Mouse (Mus musculus): ENCODE data around the gene Soat1. TPM values are rescaled to one million over a fixed set of nuclear protein-coding genes. Genes with fewer than 3 reads are reported as not detected.
"Not testable (repeated sequence)": the region's sequence is repeated elsewhere in the genome, so short reads cannot be mapped to it uniquely, and the experiment has no call there.

The Soat1 gene
- polyA plus RNA-seq, 1 experiment from 2014 or later, result 48.5 TPM

GRCm38 (mm10) chr1:156403251-156403650 is 70.9 kb downstream of the Soat1 start:
- Histone ChIP-seq H3K27me3 (ENCODE audit: control insufficient read depth, insufficient read depth, low read length) (no peaks in the 10 kb centered on the region), H3K4me3 (ENCODE audit: low read depth, low read length) (no peak overlapping the region), H3K9me3 (replicated peaks; ENCODE audit: control insufficient read depth, low read length) (no peaks in the 10 kb centered on the region), H3K27ac (ENCODE audit: low read depth, low read length) (no peak overlapping the region), H3K9ac (ENCODE audit: low read depth, low read length) (no peak overlapping the region), H3K36me3 (ENCODE audit: control insufficient read depth, insufficient read depth, low read length) (no peaks in the 10 kb centered on the region), H3K4me2 (no peak overlapping the region), H3K4me1 (ENCODE audit: control insufficient read depth, insufficient read depth, low read length) (no peaks in the 10 kb centered on the region)
- no peak for ATAC-seq (replicated peaks; ENCODE audit: insufficient number of reproducible peaks, low FRiP score, low TSS enrichment)
- 48% methylated on average over 10 of the region's 10 CpGs for WGBS (ENCODE audit: insufficient replicate concordance)

- no peak overlapping the region for H3K4me3 ChIP-seq (ENCODE audit: low read depth, low read length)
- no peak overlapping the region for H3K9ac ChIP-seq (ENCODE audit: low read depth, low read length)
- H3K36me3 ChIP-seq (ENCODE audit: control insufficient read depth, insufficient read depth, low read length), result no peaks in the 10 kb centered on the region
- no peaks in the 10 kb centered on the region for H3K4me1 ChIP-seq (ENCODE audit: control insufficient read depth, insufficient read depth, low read length)
- WGBS (ENCODE audit: insufficient replicate concordance), result 41% methylated on average over 2 of the region's 2 CpGs
- no peak for ATAC-seq (replicated peaks; ENCODE audit: insufficient number of reproducible peaks, low FRiP score, low TSS enrichment)
- no peak overlapping the region for H3K4me2 ChIP-seq
- no peak overlapping the region for H3K27ac ChIP-seq (ENCODE audit: low read depth, low read length)
- H3K27me3 ChIP-seq (ENCODE audit: control insufficient read depth, insufficient read depth, low read length), result no peaks in the 10 kb centered on the region
- H3K9me3 ChIP-seq (replicated peaks; ENCODE audit: control insufficient read depth, low read length), result no peaks in the 10 kb centered on the region
Measured at GRCm38 (mm10) chr1:156402491-156402890, 71.6 kb downstream of the Soat1 start.

GRCm38 (mm10) chr1:156400159-156400558 is 74.0 kb downstream of the Soat1 start:
- H3K4me1 ChIP-seq (ENCODE audit: control insufficient read depth, insufficient read depth, low read length); H3K4me3 ChIP-seq (ENCODE audit: low read depth, low read length); H3K4me2 ChIP-seq; H3K36me3 ChIP-seq (ENCODE audit: control insufficient read depth, insufficient read depth, low read length); H3K9ac ChIP-seq (ENCODE audit: low read depth, low read length); H3K27ac ChIP-seq (ENCODE audit: low read depth, low read length); H3K27me3 ChIP-seq (ENCODE audit: control insufficient read depth, insufficient read depth, low read length); ATAC-seq (replicated peaks; ENCODE audit: insufficient number of reproducible peaks, low FRiP score, low TSS enrichment); H3K9me3 ChIP-seq (replicated peaks; ENCODE audit: control insufficient read depth, low read length): not testable (repeated sequence)
- WGBS (ENCODE audit: insufficient replicate concordance), result 53% methylated on average over 3 of the region's 3 CpGs

- 44% methylated on average over 4 of the region's 4 CpGs for WGBS (ENCODE audit: insufficient replicate concordance)
- ATAC-seq (replicated peaks; ENCODE audit: insufficient number of reproducible peaks, low FRiP score, low TSS enrichment), result no peak
- no peaks in the 10 kb centered on the region for H3K36me3 ChIP-seq (ENCODE audit: control insufficient read depth, insufficient read depth, low read length)
- no peaks in the 10 kb centered on the region for H3K4me1 ChIP-seq (ENCODE audit: control insufficient read depth, insufficient read depth, low read length)
- no peak overlapping the region for H3K4me2 ChIP-seq
- H3K27ac ChIP-seq (ENCODE audit: low read depth, low read length), result no peak overlapping the region
- no peaks in the 10 kb centered on the region for H3K9me3 ChIP-seq (replicated peaks; ENCODE audit: control insufficient read depth, low read length)
- H3K27me3 ChIP-seq (ENCODE audit: control insufficient read depth, insufficient read depth, low read length), result no peaks in the 10 kb centered on the region
- H3K4me3 ChIP-seq (ENCODE audit: low read depth, low read length), result no peak overlapping the region
- no peak overlapping the region for H3K9ac ChIP-seq (ENCODE audit: low read depth, low read length)
Measured at GRCm38 (mm10) chr1:156393148-156393547, 81.0 kb downstream of the Soat1 start.

- Histone ChIP-seq H3K9ac (ENCODE audit: low read depth, low read length) (no peak overlapping the region), H3K4me3 (ENCODE audit: low read depth, low read length) (no peak overlapping the region), H3K36me3 (ENCODE audit: control insufficient read depth, insufficient read depth, low read length) (no peaks in the 10 kb centered on the region), H3K9me3 (replicated peaks; ENCODE audit: control insufficient read depth, low read length) (no peaks in the 10 kb centered on the region), H3K4me2 (no peak overlapping the region), H3K4me1 (ENCODE audit: control insufficient read depth, insufficient read depth, low read length) (no peaks in the 10 kb centered on the region), H3K27ac (ENCODE audit: low read depth, low read length) (no peak overlapping the region), H3K27me3 (ENCODE audit: control insufficient read depth, insufficient read depth, low read length) (no peaks in the 10 kb centered on the region)
- WGBS (ENCODE audit: insufficient replicate concordance), result 63% methylated on average over 3 of the region's 3 CpGs
- no peak for ATAC-seq (replicated peaks; ENCODE audit: insufficient number of reproducible peaks, low FRiP score, low TSS enrichment)
Measured at GRCm38 (mm10) chr1:156386880-156387279, 87.3 kb downstream of the Soat1 start.

- Histone ChIP-seq H3K27me3 (ENCODE audit: control insufficient read depth, insufficient read depth, low read length) (no peaks in the 10 kb centered on the region), H3K27ac (ENCODE audit: low read depth, low read length) (no peak overlapping the region), H3K4me3 (ENCODE audit: low read depth, low read length) (no peak overlapping the region), H3K4me1 (ENCODE audit: control insufficient read depth, insufficient read depth, low read length) (no peaks in the 10 kb centered on the region), H3K36me3 (ENCODE audit: control insufficient read depth, insufficient read depth, low read length) (no peaks in the 10 kb centered on the region), H3K4me2 (no peak overlapping the region), H3K9ac (ENCODE audit: low read depth, low read length) (no peak overlapping the region), H3K9me3 (replicated peaks; ENCODE audit: control insufficient read depth, low read length) (no peaks in the 10 kb centered on the region)
- ATAC-seq (replicated peaks; ENCODE audit: insufficient number of reproducible peaks, low FRiP score, low TSS enrichment), result no peak
- 80% methylated on average over 4 of the region's 4 CpGs for WGBS (ENCODE audit: insufficient replicate concordance)
Measured at GRCm38 (mm10) chr1:156386232-156386631, 87.9 kb downstream of the Soat1 start.

- 80% methylated on average over 3 of the region's 3 CpGs for WGBS (ENCODE audit: insufficient replicate concordance)
- no peaks in the 10 kb centered on the region for H3K9me3 ChIP-seq (replicated peaks; ENCODE audit: control insufficient read depth, low read length)
- H3K27me3 ChIP-seq (ENCODE audit: control insufficient read depth, insufficient read depth, low read length), result no peaks in the 10 kb centered on the region
- H3K4me1 ChIP-seq (ENCODE audit: control insufficient read depth, insufficient read depth, low read length), result no peaks in the 10 kb centered on the region
- H3K4me3 ChIP-seq (ENCODE audit: low read depth, low read length), result no peak overlapping the region
- no peaks in the 10 kb centered on the region for H3K36me3 ChIP-seq (ENCODE audit: control insufficient read depth, insufficient read depth, low read length)
- H3K4me2 ChIP-seq, result no peak overlapping the region
- H3K27ac ChIP-seq (ENCODE audit: low read depth, low read length), result no peak overlapping the region
- ATAC-seq (replicated peaks; ENCODE audit: insufficient number of reproducible peaks, low FRiP score, low TSS enrichment), result no peak
- no peak overlapping the region for H3K9ac ChIP-seq (ENCODE audit: low read depth, low read length)
Measured at GRCm38 (mm10) chr1:156381217-156381616, 92.9 kb downstream of the Soat1 start.

Other genes with a start within 250 kb of the Soat1 start
- 0.06 TPM in 1 of 2 replicates, not detected in the other for gene Tdrd5, start 170.7 kb downstream of the Soat1 start, polyA plus RNA-seq (2014; fragmentation: Nextera tagmentation; extraction: Ambion mirVana)
- not detected in 2 replicates for gene Nphs2, start 163.6 kb downstream of the Soat1 start, polyA plus RNA-seq (2014; fragmentation: Nextera tagmentation; extraction: Ambion mirVana)
- 735 and 772 TPM in 2 replicates for gene Gm2000, start 108.3 kb downstream of the Soat1 start, polyA plus RNA-seq (2014; fragmentation: Nextera tagmentation; extraction: Ambion mirVana)
- 0.32 and 0.56 TPM in 2 replicates for gene Axdnd1, start 53.2 kb downstream of the Soat1 start, polyA plus RNA-seq (2014; fragmentation: Nextera tagmentation; extraction: Ambion mirVana)
- 0.35 and 0.66 TPM in 2 replicates for gene Gm10031, start 49.7 kb upstream of the Soat1 start, polyA plus RNA-seq (2014; fragmentation: Nextera tagmentation; extraction: Ambion mirVana)
- gene Abl2, start 84.5 kb upstream of the Soat1 start, polyA plus RNA-seq (2014; fragmentation: Nextera tagmentation; extraction: Ambion mirVana), result 3.5 and 5.2 TPM in 2 replicates
- 4.5 and 5.5 TPM in 2 replicates for gene Tor3a, start 200.0 kb upstream of the Soat1 start, polyA plus RNA-seq (2014; fragmentation: Nextera tagmentation; extraction: Ambion mirVana)
- 22.4 and 27.5 TPM in 2 replicates for gene Fam20b, start 244.8 kb upstream of the Soat1 start, polyA plus RNA-seq (2014; fragmentation: Nextera tagmentation; extraction: Ambion mirVana)

Measured in heart, embryonic 11.5 days (tissue).